Mouse (Mus musculus): ENCODE results near the gene Qpctl. TPM values are rescaled to one million over a fixed set of nuclear protein-coding genes. Genes with fewer than 3 reads are reported as not detected.

Qpctl gene
- 15.7 TPM in 2 replicates for polyA plus RNA-seq (2012; rRNA removed)

- H3K4me3 ChIP-seq (replicated peaks; ENCODE audit: insufficient read depth, low read depth, low read length) = peak within 1 kb of the TSS; percentile 90
- peaks cover 9% of the 10 kb centered on the region for H3K4me1 ChIP-seq (ENCODE audit: control insufficient read depth, insufficient read depth, low read length)
- peak; percentile 97 to 99 for DNase-seq
- no peaks in the 10 kb centered on the region for H3K27me3 ChIP-seq (ENCODE audit: control insufficient read depth, insufficient read depth, low read length)
- TF ChIP-seq CTCF (IDR thresholded peaks at IDR 0.05; ENCODE audit: borderline replicate concordance, insufficient read depth, low read depth, low read length) (no peak), POLR2A (IDR thresholded peaks at IDR 0.05; ENCODE audit: borderline replicate concordance, insufficient read depth, low read length) (peak; percentile 53; the same call in 1 of the 2 replicates)
- under 1% methylated on average over 43 of the region's 43 CpGs for WGBS
- peak within 1 kb of the TSS; percentile 48 for H3K27ac ChIP-seq (ENCODE audit: insufficient read depth, low read length)
These were observed at the start of gene Qpctl for GRCm38 (mm10) chr7:19148875-19149541. TSS of gene Qpctl (minus strand) at chr7:19149291.

DNA sequence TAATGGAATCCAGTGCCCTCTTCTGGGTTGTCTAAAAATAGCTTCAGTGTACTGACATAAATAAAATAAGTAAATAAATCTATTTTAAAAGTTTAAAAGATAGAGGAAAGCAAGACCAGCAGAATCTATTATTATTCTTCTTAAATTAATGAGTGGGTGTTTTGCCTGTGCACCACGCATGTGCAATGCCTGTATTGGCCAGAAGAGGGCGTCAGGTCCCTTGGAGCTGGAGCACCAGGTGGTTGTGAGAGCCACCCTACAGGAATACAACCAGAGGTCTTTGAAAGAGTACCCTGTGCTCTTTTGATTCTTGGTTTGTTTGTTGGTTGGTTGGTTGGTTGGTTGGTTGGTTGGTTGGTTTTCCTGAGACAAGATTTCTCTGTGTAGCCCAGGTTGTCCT is 48.9 kb upstream of the Qpctl start:
- WGBS = 37% methylated on average over 2 of the region's 2 CpGs
- Histone ChIP-seq H3K4me3 (replicated peaks; ENCODE audit: insufficient read depth, low read depth, low read length) (no peak overlapping the region), H3K4me1 (ENCODE audit: control insufficient read depth, insufficient read depth, low read length) (no peaks in the 10 kb centered on the region), H3K27ac (ENCODE audit: insufficient read depth, low read length) (no peak overlapping the region), H3K27me3 (ENCODE audit: control insufficient read depth, insufficient read depth, low read length) (no peaks in the 10 kb centered on the region)
- no peak for DNase-seq
- TF ChIP-seq POLR2A (IDR thresholded peaks at IDR 0.05; ENCODE audit: borderline replicate concordance, insufficient read depth, low read length) (no peak), CTCF (IDR thresholded peaks at IDR 0.05; ENCODE audit: borderline replicate concordance, insufficient read depth, low read depth, low read length) (peak; percentile 61)

DNA sequence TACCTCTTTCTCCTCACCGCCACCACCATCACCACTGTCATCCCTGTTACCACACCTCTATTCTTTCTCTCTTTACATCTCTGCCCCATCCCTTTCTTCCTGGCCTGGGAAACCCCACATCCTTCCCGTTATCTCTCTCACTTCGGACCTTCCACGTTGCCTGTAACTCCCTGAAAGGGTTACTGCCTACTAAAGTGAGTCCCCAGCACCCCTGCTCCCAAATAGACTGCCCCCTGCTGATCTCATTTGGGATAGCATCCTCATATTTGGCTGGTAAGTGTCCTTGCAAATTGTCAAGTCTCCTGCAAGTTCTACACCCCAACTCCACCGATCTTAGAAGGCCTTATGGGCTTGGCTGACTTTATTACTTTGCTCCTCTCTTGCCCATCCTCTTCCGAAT is 47.6 kb upstream of the Qpctl start:
- DNase-seq = peak in 1 of 2 experiments; percentile 37
- no peaks in the 10 kb centered on the region for H3K27me3 ChIP-seq (ENCODE audit: control insufficient read depth, insufficient read depth, low read length)
- no peak overlapping the region for H3K27ac ChIP-seq (ENCODE audit: insufficient read depth, low read length)
- H3K4me1 ChIP-seq (ENCODE audit: control insufficient read depth, insufficient read depth, low read length) = no peaks in the 10 kb centered on the region
- 59% methylated on average over 6 of the region's 6 CpGs for WGBS
- H3K4me3 ChIP-seq (replicated peaks; ENCODE audit: insufficient read depth, low read depth, low read length) = no peak overlapping the region
- TF ChIP-seq CTCF (IDR thresholded peaks at IDR 0.05; ENCODE audit: borderline replicate concordance, insufficient read depth, low read depth, low read length) = peak; percentile 57
- TF ChIP-seq POLR2A (IDR thresholded peaks at IDR 0.05; ENCODE audit: borderline replicate concordance, insufficient read depth, low read length) = no peak

- no peak overlapping the region for H3K27ac ChIP-seq (ENCODE audit: insufficient read depth, low read length)
- no peaks in the 10 kb centered on the region for H3K27me3 ChIP-seq (ENCODE audit: control insufficient read depth, insufficient read depth, low read length)
- no peak overlapping the region for H3K4me3 ChIP-seq (replicated peaks; ENCODE audit: insufficient read depth, low read depth, low read length)
- TF ChIP-seq CTCF (IDR thresholded peaks at IDR 0.05; ENCODE audit: borderline replicate concordance, insufficient read depth, low read depth, low read length) (no peak), POLR2A (IDR thresholded peaks at IDR 0.05; ENCODE audit: borderline replicate concordance, insufficient read depth, low read length) (no peak)
- no peaks in the 10 kb centered on the region for H3K4me1 ChIP-seq (ENCODE audit: control insufficient read depth, insufficient read depth, low read length)
- DNase-seq = no peak
- WGBS = 97% methylated on average over 4 of the region's 4 CpGs
These were observed 45.6 kb upstream of the Qpctl start for GRCm38 (mm10) chr7:19194676-19195075.

DNA sequence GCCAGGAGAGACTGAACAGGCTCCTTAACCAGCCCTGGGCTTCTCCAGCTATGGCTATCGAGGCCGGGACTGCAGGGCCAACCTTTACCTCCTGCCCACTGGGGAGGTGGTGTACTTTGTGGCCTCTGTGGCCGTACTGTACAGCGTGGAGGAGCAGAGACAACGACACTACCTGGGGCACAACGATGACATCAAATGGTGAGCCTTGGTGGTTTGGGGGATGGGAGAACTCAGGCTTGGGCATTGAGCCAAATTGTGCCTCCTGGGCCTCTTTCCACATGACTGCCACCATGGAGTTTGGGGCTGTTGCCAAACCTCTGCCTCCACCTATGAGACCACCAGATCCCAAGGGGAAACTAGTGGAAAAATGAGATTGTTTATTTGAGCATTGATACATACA is 35.7 kb upstream of the Qpctl start:
- H3K4me1 ChIP-seq (ENCODE audit: control insufficient read depth, insufficient read depth, low read length) = peaks cover 3% of the 10 kb centered on the region
- H3K27me3 ChIP-seq (ENCODE audit: control insufficient read depth, insufficient read depth, low read length) = no peaks in the 10 kb centered on the region
- no peak overlapping the region for H3K4me3 ChIP-seq (replicated peaks; ENCODE audit: insufficient read depth, low read depth, low read length)
- no peak for TF ChIP-seq POLR2A (IDR thresholded peaks at IDR 0.05; ENCODE audit: borderline replicate concordance, insufficient read depth, low read length)
- no peak for TF ChIP-seq CTCF (IDR thresholded peaks at IDR 0.05; ENCODE audit: borderline replicate concordance, insufficient read depth, low read depth, low read length)
- H3K27ac ChIP-seq (ENCODE audit: insufficient read depth, low read length) = peak overlapping the region; percentile 5; the same call in 1 of the 2 replicates
- DNase-seq = peak in 1 of 2 experiments; percentile 28
- WGBS = 21% methylated on average over 6 of the region's 6 CpGs

GRCm38 (mm10) chr7:19184250-19184649 is 35.2 kb upstream of the Qpctl start:
- Histone ChIP-seq H3K4me3 (replicated peaks; ENCODE audit: insufficient read depth, low read depth, low read length) (no peak overlapping the region), H3K27me3 (ENCODE audit: control insufficient read depth, insufficient read depth, low read length) (no peaks in the 10 kb centered on the region), H3K4me1 (ENCODE audit: control insufficient read depth, insufficient read depth, low read length) (peaks cover 3% of the 10 kb centered on the region), H3K27ac (ENCODE audit: insufficient read depth, low read length) (no peak overlapping the region)
- DNase-seq = no peak
- TF ChIP-seq CTCF (IDR thresholded peaks at IDR 0.05; ENCODE audit: borderline replicate concordance, insufficient read depth, low read depth, low read length) (no peak), POLR2A (IDR thresholded peaks at IDR 0.05; ENCODE audit: borderline replicate concordance, insufficient read depth, low read length) (no peak)
- 43% methylated on average over 2 of the region's 2 CpGs for WGBS

DNA sequence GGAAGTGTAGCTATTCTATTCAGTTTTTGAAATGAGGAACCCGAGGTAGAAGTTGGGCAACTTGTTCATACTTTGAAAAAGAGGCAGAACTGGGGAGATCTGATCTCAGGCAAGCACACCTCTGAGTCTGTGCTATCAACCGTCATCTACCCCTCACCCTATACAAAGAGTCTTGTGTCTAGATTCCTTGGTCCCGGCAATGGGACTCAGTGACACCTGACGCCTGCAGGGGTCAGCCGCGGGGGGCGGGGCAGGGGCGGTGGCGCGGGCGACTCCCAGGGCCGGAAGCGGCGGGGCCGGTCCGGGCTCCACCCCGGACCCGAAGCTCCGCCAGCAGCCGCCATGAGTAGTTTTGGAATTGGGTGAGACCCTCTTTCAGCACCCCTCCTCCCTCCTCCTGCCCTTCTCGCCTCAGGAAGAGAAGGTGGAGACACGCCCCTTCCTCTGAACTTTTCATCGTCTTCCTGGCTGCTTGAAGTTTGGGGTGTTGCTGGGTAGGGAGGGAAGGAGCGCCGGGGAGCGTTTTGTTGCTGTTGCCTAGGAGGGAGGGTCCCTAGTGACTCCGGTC is 31.9 kb upstream of the Qpctl start:
- 33% methylated on average over 27 of the region's 27 CpGs for WGBS
- no peak overlapping the region for H3K27ac ChIP-seq (ENCODE audit: insufficient read depth, low read length)
- H3K4me3 ChIP-seq (replicated peaks; ENCODE audit: insufficient read depth, low read depth, low read length) = no peak overlapping the region
- no peaks in the 10 kb centered on the region for H3K27me3 ChIP-seq (ENCODE audit: control insufficient read depth, insufficient read depth, low read length)
- no peak for DNase-seq
- TF ChIP-seq CTCF (IDR thresholded peaks at IDR 0.05; ENCODE audit: borderline replicate concordance, insufficient read depth, low read depth, low read length) (no peak), POLR2A (IDR thresholded peaks at IDR 0.05; ENCODE audit: borderline replicate concordance, insufficient read depth, low read length) (no peak)
- peaks cover 3% of the 10 kb centered on the region for H3K4me1 ChIP-seq (ENCODE audit: control insufficient read depth, insufficient read depth, low read length)

DNA sequence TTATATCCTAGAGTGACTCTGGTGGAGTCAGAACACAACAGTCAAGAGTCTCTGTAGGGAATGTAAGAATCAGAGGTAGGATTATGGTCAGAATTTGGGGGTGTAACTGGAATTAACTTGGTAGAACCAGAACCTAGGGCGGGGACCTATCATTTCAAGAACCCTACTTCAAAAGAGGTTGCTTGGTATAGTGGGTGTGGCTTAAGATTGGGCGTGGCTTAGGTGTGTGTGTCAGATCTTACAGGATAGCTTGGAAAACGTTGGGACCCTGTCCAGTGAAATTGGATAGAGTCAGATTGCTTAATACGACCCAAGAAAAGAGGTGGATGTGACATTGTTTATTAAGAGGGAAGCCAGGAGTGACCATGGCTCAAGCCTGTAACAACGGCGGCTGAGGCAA is 30.8 kb upstream of the Qpctl start:
- 68% methylated on average over 6 of the region's 6 CpGs for whole genome bisulfite sequencing
- H3K4me1 ChIP-seq (ENCODE audit: control insufficient read depth, insufficient read depth, low read length) = peaks cover 3% of the 10 kb centered on the region
- H3K27me3 ChIP-seq (ENCODE audit: control insufficient read depth, insufficient read depth, low read length) = no peaks in the 10 kb centered on the region
- TF ChIP-seq POLR2A (IDR thresholded peaks at IDR 0.05; ENCODE audit: borderline replicate concordance, insufficient read depth, low read length) = no peak
- no peak for TF ChIP-seq CTCF (IDR thresholded peaks at IDR 0.05; ENCODE audit: borderline replicate concordance, insufficient read depth, low read depth, low read length)
- no peak for DNase-seq
- no peak overlapping the region for H3K4me3 ChIP-seq (replicated peaks; ENCODE audit: insufficient read depth, low read depth, low read length)
- no peak overlapping the region for H3K27ac ChIP-seq (ENCODE audit: insufficient read depth, low read length)

All from cerebellum, adult 2 months (tissue).